Mouse (Mus musculus): Measurements from ENCODE around the gene Gm10338. TPM values are rescaled to one million over a fixed set of nuclear protein-coding genes. Genes with fewer than 3 reads are reported as not detected.

The Gm10338 gene
- not detected in 4 replicates for total RNA-seq (2023)

DNA sequence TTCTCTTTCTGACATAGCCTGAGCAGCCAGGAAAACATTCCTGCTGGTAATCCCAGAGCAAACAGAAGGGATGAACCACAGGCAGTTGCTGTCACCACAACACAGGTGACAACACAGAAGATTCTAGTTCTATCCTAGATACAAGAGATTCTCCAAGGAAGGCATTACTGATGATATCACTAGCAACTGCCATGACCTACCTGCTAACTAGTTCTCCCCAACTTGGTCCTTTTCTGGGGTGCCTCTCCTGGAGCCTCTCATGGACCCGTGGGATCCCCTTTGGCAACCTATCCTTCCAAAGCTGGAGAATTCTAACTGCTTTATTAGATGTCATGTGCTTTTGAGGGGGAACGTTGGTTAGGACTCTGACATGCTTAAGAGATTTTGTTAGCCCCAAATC, at the start of gene Gm10338:
Gene Gm10338, minus strand, starts transcription at position 101 of the 400 bp plus-strand sequence.

DNA sequence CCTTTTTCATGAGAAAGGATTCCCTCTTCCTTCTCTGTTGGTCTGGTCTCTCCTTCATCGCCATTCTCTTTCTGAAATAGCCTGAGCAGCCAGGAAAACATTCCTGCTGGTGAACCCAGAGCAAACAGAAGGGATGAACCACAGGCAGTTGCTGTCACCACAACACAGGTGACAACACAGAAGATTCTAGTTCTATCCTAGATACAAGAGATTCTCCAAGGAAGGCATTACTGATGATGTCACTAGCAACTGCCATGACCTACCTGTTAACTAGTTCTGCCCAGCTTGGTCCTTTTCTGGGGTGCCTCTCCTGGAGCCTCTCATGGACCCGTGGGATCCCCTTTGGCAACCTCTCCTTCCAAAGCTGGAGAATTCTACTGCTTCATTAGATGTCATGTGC, 48.5 kb upstream of the Gm10338 start, which contains the start of gene Gm10128:
Gene Gm10128, minus strand, starts transcription at position 101 of the 400 bp plus-strand sequence.

DNA sequence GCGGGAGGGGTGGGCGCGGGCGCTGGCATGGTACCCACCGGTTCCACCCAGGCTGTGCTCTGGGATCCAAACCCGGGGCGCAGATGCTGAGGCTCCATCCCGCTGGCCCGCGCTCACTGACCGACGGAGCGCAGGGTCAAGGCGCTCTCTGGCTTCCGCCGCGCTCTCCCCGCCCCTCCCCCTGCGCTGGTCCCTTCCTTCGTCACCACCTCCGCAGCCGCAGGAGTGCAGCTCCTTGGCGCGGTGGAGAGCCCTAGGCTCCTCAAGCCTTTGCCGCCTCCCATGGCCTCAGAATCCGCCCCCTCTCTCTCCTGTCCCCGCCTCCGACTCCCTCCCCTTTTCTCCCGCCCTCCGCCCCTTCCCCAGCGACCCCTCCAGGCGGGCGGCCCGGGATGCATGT, 27.0 kb downstream of the Gm10338 start, which contains the start of gene Gm3558:
Gene Gm3558, minus strand, starts transcription at position 185 of the 400 bp plus-strand sequence.

Other genes starting within 250 kb of the Gm10338 start
- gene Gm8374, start 230.5 kb downstream of the Gm10338 start, total RNA-seq (2023), result not detected in 4 replicates
- not detected in 4 replicates for gene Gm3755, start 144.7 kb downstream of the Gm10338 start, total RNA-seq (2023)
- not detected in 4 replicates for gene Gm3752, start 111.8 kb downstream of the Gm10338 start, total RNA-seq (2023)
- gene Gm3558, start 27.0 kb downstream of the Gm10338 start, total RNA-seq (2023), result not detected in 4 replicates
- gene Gm10128, start 48.4 kb upstream of the Gm10338 start, total RNA-seq (2023), result not detected in 4 replicates
- gene Gm26661, start 196.0 kb upstream of the Gm10338 start, total RNA-seq (2023), result not detected in 4 replicates
- 14.4 to 16.3 TPM (median 15.9 TPM) in 4 replicates for gene Flnb, start 222.4 kb upstream of the Gm10338 start, total RNA-seq (2023)

All from B cell, adult 62 days (primary cell).